Mouse (Mus musculus) myocyte (in vitro differentiated cells): Measurements from ENCODE around the gene Ube2l3.

Source experiments
- CEBPB ChIP-seq: IDR thresholded peaks from 2 replicates; pipeline ENCODE4 v1.6.1; 2011; ENCODE audit warnings: mild to moderate bottlenecking, moderate library complexity; ENCODE audit not compliant: poor library complexity, insufficient read depth, severe bottlenecking
- E2F4 ChIP-seq: IDR thresholded peaks from one replicate; pipeline ENCODE4 v1.6.1; 2011; ENCODE audit warnings: mild to moderate bottlenecking, control low read depth, moderate library complexity; ENCODE audit not compliant: insufficient read depth
- MAX ChIP-seq: IDR thresholded peaks from one replicate; pipeline ENCODE4 v1.6.1; 2011; ENCODE audit warnings: low read depth, mild to moderate bottlenecking, control low read depth
- MYOD1 ChIP-seq, 3 experiments: IDR thresholded peaks; one replicate each; pipeline ENCODE4 v1.6.1; 2011; ENCODE audit warnings: control low read depth in 2 of 3, low read depth in 2 of 3, mild to moderate bottlenecking in 2 of 3, moderate library complexity in 1 of 3; ENCODE audit not compliant: insufficient read length in 2 of 3, control insufficient read depth in 1 of 3
- POLR2A ChIP-seq: IDR thresholded peaks from one replicate; pipeline ENCODE4 v1.6.1; 2011; ENCODE audit warnings: low read depth, mild to moderate bottlenecking, control low read depth, moderate library complexity; ENCODE audit not compliant: insufficient read length
- POLR2AphosphoS2 ChIP-seq: IDR thresholded peaks from one replicate; pipeline ENCODE4 v1.6.1; 2011; ENCODE audit warnings: low read depth, control low read depth; ENCODE audit not compliant: insufficient read length
- TCF12 ChIP-seq: IDR thresholded peaks from one replicate; pipeline ENCODE4 v1.6.1; 2011; ENCODE audit warnings: mild to moderate bottlenecking, control low read depth; ENCODE audit not compliant: poor library complexity, insufficient read depth, severe bottlenecking
- USF1 ChIP-seq: IDR thresholded peaks from one replicate; pipeline ENCODE4 v1.6.1; 2011; ENCODE audit warnings: low read depth, mild to moderate bottlenecking, control low read depth, moderate library complexity

DNA sequence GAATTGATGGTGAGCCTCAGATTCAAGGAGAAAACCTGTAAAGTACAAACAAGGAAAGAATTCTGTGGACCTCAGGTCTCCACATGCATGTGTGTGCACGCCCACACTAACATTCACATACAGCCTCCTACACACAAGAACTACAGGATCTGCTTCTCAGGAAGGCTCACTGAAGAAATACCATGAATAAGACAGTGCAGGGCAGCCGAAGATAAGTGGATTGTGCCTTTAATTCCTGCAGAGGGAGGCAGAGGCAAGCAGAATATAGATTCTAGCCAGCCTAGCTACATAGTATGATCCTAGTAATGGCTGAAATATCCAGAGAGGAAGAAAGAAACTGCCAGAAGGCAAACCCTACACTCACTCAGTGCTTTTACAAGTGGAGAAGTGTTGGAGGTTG lies 472 bp downstream of the Ube2l3 start:
- TF ChIP-seq USF1 (no peak), MAX (no peak), POLR2A (no peak), CEBPB (no peak), MYOD1 (IDR thresholded peaks at IDR 0.05; ENCODE audit: control insufficient read depth in 1 of 3, insufficient read length in 2 of 3, low read depth in 2 of 3) (no peak), E2F4 (no peak), POLR2AphosphoS2 (no peak), TCF12 (no peak)
